Mouse (Mus musculus) kidney, postnatal 0 days (tissue): Measurements from ENCODE around the gene Lgals3bp. TPM values are rescaled to one million over a fixed set of nuclear protein-coding genes. Genes with fewer than 3 reads are reported as not detected.

ENCODE experiments used
- ATAC-seq: fragments of 200-750 bp; cut with Nextera tagmentation; replicated peaks from 2 replicates; pipeline ENCODE4 v1.8.0; 2017; ENCODE audit warnings: low read depth, moderate number of reproducible peaks, moderate TSS enrichment, moderate library complexity; ENCODE audit not compliant: low FRiP score
- DNase-seq: peaks from one replicate; pipeline ENCODE4 v3.0.0-alpha.2; 2016; ENCODE audit warnings: low spot score
- H3K27ac ChIP-seq: fragments of 300-500 bp; sonication (generic); 2 replicates; pipeline ENCODE4 v1.5.1; 2014; ENCODE audit warnings: mild to moderate bottlenecking
- H3K27me3 ChIP-seq: fragments of 300-500 bp; sonication (generic); 2 replicates; pipeline ENCODE4 v1.6.1; 2014; ENCODE audit warnings: low read length, mixed read lengths; ENCODE audit not compliant: insufficient read depth
- H3K36me3 ChIP-seq: fragments of 300-500 bp; sonication (generic); 2 replicates; pipeline ENCODE4 v1.6.1; 2014; ENCODE audit warnings: low read length, mixed read lengths; ENCODE audit not compliant: insufficient read depth
- H3K4me1 ChIP-seq: fragments of 300-500 bp; sonication (generic); replicated peaks from 2 replicates; pipeline ENCODE4 v1.6.1; 2014; ENCODE audit warnings: antibody characterized with exemption, low read length, mixed read lengths; ENCODE audit not compliant: insufficient read depth
- H3K4me2 ChIP-seq: fragments of 300-500 bp; sonication (generic); 2 replicates; pipeline ENCODE4 v1.6.1; 2014; ENCODE audit warnings: mild to moderate bottlenecking, low read length, moderate library complexity, mixed read lengths
- H3K4me3 ChIP-seq: fragments of 300-500 bp; sonication (generic); replicated peaks from 2 replicates; pipeline ENCODE4 v1.5.1; 2014; ENCODE audit warnings: low read depth, low read length
- H3K9ac ChIP-seq: fragments of 300-500 bp; sonication (generic); 2 replicates; pipeline ENCODE4 v1.6.1; 2014; ENCODE audit warnings: low read depth, low read length
- H3K9me3 ChIP-seq: fragments of 300-500 bp; sonication (generic); replicated peaks from 2 replicates; pipeline ENCODE4 v1.6.1; 2016; ENCODE audit warnings: low read length, inconsistent platforms, mixed read lengths
- CTCF ChIP-seq: IDR thresholded peaks from 2 replicates; pipeline ENCODE4 v1.5.1; 2016; ENCODE audit warnings: antibody characterized with exemption, low read depth, mild to moderate bottlenecking, moderate library complexity
- WGBS: fragments of 180-500 bp; shearing (Covaris S2); extraction: QIAGEN DNeasy Blood & Tissue Kit; methylation state at CpG from one replicate; pipeline ENCODE4 v1.1.7; 2014; 5-methylcytosine and 5-hydroxymethylcytosine counted together
- polyA plus RNA-seq: library from polyadenylated mRNA; unstranded; fragments of >200 nt; fragmentation: Nextera tagmentation; extraction: Ambion mirVana; gene quantifications from 2 replicates; pipeline ENCODE4 v1.2.1, GENCODE M21; 2015

Lgals3bp gene
- polyA plus RNA-seq, 1 experiment from 2014 or later, result 80.3 TPM

- DNase-seq (no peak), ATAC-seq (no peak)
- TF ChIP-seq CTCF, result no peak
- Histone ChIP-seq H3K4me1 (peaks cover 39% of the 10 kb centered on the region), H3K9ac (no peak overlapping the region), H3K27ac (no peak overlapping the region), H3K27me3 (no peaks in the 10 kb centered on the region), H3K4me2 (no peak overlapping the region), H3K4me3 (no peak overlapping the region), H3K36me3 (0 out of 2 replicates have a peak, but pooled peaks cover 2% of the 10 kb centered on the region), H3K9me3 (no peaks in the 10 kb centered on the region)
- 83% methylated on average over 2 of the region's 2 CpGs for WGBS
Measured at GRCm38 (mm10) chr11:118347391-118347790, 54.5 kb downstream of the Lgals3bp start.

GRCm38 (mm10) chr11:118346395-118347096, 55.3 kb downstream of the Lgals3bp start:
- Histone ChIP-seq H3K4me1 (peaks cover 46% of the 10 kb centered on the region), H3K4me2 (no peak overlapping the region), H3K27ac (no peak overlapping the region), H3K9me3 (no peaks in the 10 kb centered on the region), H3K4me3 (no peak overlapping the region), H3K27me3 (no peaks in the 10 kb centered on the region), H3K9ac (no peak overlapping the region), H3K36me3 (no peaks in the 10 kb centered on the region)
- 79% methylated on average over 8 of the region's 8 CpGs for WGBS
- DNase-seq (no peak), ATAC-seq (no peak)
- TF ChIP-seq CTCF, result peak; percentile 33; the same call in 1 of the 2 replicates

- no peak overlapping the region for H3K4me2 ChIP-seq
- DNase-seq (no peak), ATAC-seq (no peak)
- H3K27ac ChIP-seq, result no peak overlapping the region
- H3K9me3 ChIP-seq, result no peaks in the 10 kb centered on the region
- WGBS, result 59% methylated on average over 4 of the region's 4 CpGs
- H3K4me3 ChIP-seq, result no peak overlapping the region
- peaks cover 46% of the 10 kb centered on the region for H3K4me1 ChIP-seq
- H3K36me3 ChIP-seq, result no peaks in the 10 kb centered on the region
- H3K27me3 ChIP-seq, result no peaks in the 10 kb centered on the region
- no peak for TF ChIP-seq CTCF
- H3K9ac ChIP-seq, result no peak overlapping the region
Measured at GRCm38 (mm10) chr11:118345693-118346092, 56.2 kb downstream of the Lgals3bp start.

- Histone ChIP-seq H3K27ac (no peak overlapping the region), H3K36me3 (no peaks in the 10 kb centered on the region), H3K9ac (no peak overlapping the region), H3K4me1 (peaks cover 36% of the 10 kb centered on the region), H3K4me3 (no peak overlapping the region), H3K9me3 (no peaks in the 10 kb centered on the region), H3K27me3 (no peaks in the 10 kb centered on the region), H3K4me2 (no peak overlapping the region)
- no peak for ATAC-seq
- no peak for DNase-seq
- TF ChIP-seq CTCF, result no peak
- WGBS, result 71% methylated on average over 2 of the region's 2 CpGs
Measured at GRCm38 (mm10) chr11:118343629-118344028, 58.3 kb downstream of the Lgals3bp start.

Other genes starting within 250 kb of the Lgals3bp start
- gene Cyth1, start 153.5 kb downstream of the Lgals3bp start, polyA plus RNA-seq, result 16.7 and 17.3 TPM in 2 replicates
- gene Usp36, start 111.8 kb downstream of the Lgals3bp start, polyA plus RNA-seq, result 10.9 and 11.9 TPM in 2 replicates
- gene Cep295nl, start 59.6 kb downstream of the Lgals3bp start, polyA plus RNA-seq, result 0.46 and 0.54 TPM in 2 replicates
- gene Timp2, start 46.4 kb downstream of the Lgals3bp start, polyA plus RNA-seq, result 81.0 and 88.4 TPM in 2 replicates
- 25.7 and 25.8 TPM in 2 replicates for gene Cant1, start 17.0 kb upstream of the Lgals3bp start, polyA plus RNA-seq
- 13.0 and 15.0 TPM in 2 replicates for gene C1qtnf1, start 26.1 kb upstream of the Lgals3bp start, polyA plus RNA-seq
- gene Engase, start 74.7 kb upstream of the Lgals3bp start, polyA plus RNA-seq, result 5.3 and 5.8 TPM in 2 replicates